Mouse (Mus musculus): Measurements from ENCODE around the gene Abcb4. TPM values are rescaled to one million over a fixed set of nuclear protein-coding genes. Genes with fewer than 3 reads are reported as not detected.

Gene Abcb4
- polyA plus RNA-seq, 2 experiments = 25.1 to 27.1 TPM

DNA sequence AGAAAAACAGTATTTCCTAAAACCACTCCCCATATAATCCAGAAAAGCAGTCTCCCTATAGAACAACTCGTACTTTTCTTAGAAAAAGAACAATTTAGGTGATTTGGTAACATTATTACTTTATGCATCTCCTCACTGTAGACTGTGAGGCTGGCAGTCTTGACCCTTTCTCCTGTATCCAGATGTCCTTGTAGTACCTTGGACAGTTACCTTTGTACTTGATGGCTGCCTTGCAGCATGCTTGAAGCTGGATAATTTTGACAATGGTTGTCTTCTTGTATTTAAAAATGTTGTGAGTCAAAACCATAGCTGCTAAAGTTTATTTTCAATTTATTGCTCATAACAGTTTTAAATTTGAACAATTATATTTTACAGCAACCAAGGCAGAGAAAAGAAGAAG lies 2.7 kb downstream of the Abcb4 start:
- DNase-seq (ENCODE audit: low read depth in 3 of 3, low spot score in 3 of 3) = peak in 1 of 3 experiments; percentile 17
- no peak for TF ChIP-seq CTCF (IDR thresholded peaks at IDR 0.05; ENCODE audit: low read depth)
- TF ChIP-seq EP300 (IDR thresholded peaks at IDR 0.05; ENCODE audit: low read depth) = no peak
- peak overlapping the region; percentile 93 for H3K4me2 ChIP-seq (ENCODE audit: low read depth)

GRCm38 (mm10) chr5:8898246-8898645 lies 4.7 kb downstream of the Abcb4 start:
- Histone ChIP-seq H3K4me3 (ENCODE audit: insufficient read depth in 1 of 2, low read depth in 2 of 2, low read length in 2 of 2) (no peak overlapping the region), H3K4me2 (ENCODE audit: low read depth) (no peak overlapping the region), H3K9me3 (ENCODE audit: control insufficient read depth, low read length) (no peaks in the 10 kb centered on the region), H3K27ac (no peak overlapping the region), H3K27me3 (ENCODE audit: control insufficient read depth, insufficient read depth, low read length) (no peaks in the 10 kb centered on the region), H3K36me3 (replicated peaks; ENCODE audit: control insufficient read depth, insufficient read depth, low read depth) (peaks cover 48% of the 10 kb centered on the region), H3K9ac (replicated peaks) (no peak overlapping the region), H3K4me1 (replicated peaks; ENCODE audit: control insufficient read depth in 2 of 2, insufficient read depth in 2 of 2, low read length in 1 of 2) (peaks cover 11 to 13% of the 10 kb centered on the region in 2 experiments)
- DNase-seq (ENCODE audit: low read depth in 3 of 3, low spot score in 3 of 3) = no peak
- 75% methylated on average over 3 of the region's 3 CpGs for WGBS (ENCODE audit: insufficient replicate concordance)
- TF ChIP-seq EP300 (IDR thresholded peaks at IDR 0.05; ENCODE audit: low read depth) (no peak), CTCF (IDR thresholded peaks at IDR 0.05; ENCODE audit: low read depth) (no peak)
- no peak for ATAC-seq (ENCODE audit: insufficient read depth)

More for the DNA sequence above, 2.7 kb downstream of the Abcb4 start:
- peaks cover 38% of the 10 kb centered on the region for H3K36me3 ChIP-seq (replicated peaks; ENCODE audit: control insufficient read depth, insufficient read depth, low read depth)
- no peaks in the 10 kb centered on the region for H3K9me3 ChIP-seq (ENCODE audit: control insufficient read depth, low read length)
- WGBS (ENCODE audit: insufficient replicate concordance) = 58% methylated on average over 1 of the region's 1 CpGs
- ATAC-seq (ENCODE audit: insufficient read depth) = no peak
- H3K27ac ChIP-seq = no peak overlapping the region; the same call in 1 of the 2 replicates
- peak overlapping the region in 1 of 2 experiments; percentile 70; a peak in 1 of 4 replicates for H3K4me3 ChIP-seq (ENCODE audit: insufficient read depth in 1 of 2, low read depth in 2 of 2, low read length in 2 of 2)
- no peaks in the 10 kb centered on the region for H3K27me3 ChIP-seq (ENCODE audit: control insufficient read depth, insufficient read depth, low read length)
- H3K4me1 ChIP-seq (replicated peaks; ENCODE audit: control insufficient read depth in 2 of 2, insufficient read depth in 2 of 2, low read length in 1 of 2) = peaks cover 20 to 24% of the 10 kb centered on the region in 2 experiments
- no peak overlapping the region for H3K9ac ChIP-seq (replicated peaks)

- peaks cover 63% of the 10 kb centered on the region for H3K36me3 ChIP-seq (replicated peaks; ENCODE audit: control insufficient read depth, insufficient read depth, low read depth)
- H3K4me1 ChIP-seq (replicated peaks; ENCODE audit: control insufficient read depth in 2 of 2, insufficient read depth in 2 of 2, low read length in 1 of 2) = peaks cover 7 to 8% of the 10 kb centered on the region in 2 experiments
- H3K9ac ChIP-seq (replicated peaks) = no peak overlapping the region
- WGBS (ENCODE audit: insufficient replicate concordance) = 69% methylated on average over 1 of the region's 1 CpGs
- ATAC-seq (ENCODE audit: insufficient read depth) (no peak), DNase-seq (ENCODE audit: low read depth in 3 of 3, low spot score in 3 of 3) (no peak)
- no peaks in the 10 kb centered on the region for H3K9me3 ChIP-seq (ENCODE audit: control insufficient read depth, low read length)
- no peak for TF ChIP-seq EP300 (IDR thresholded peaks at IDR 0.05; ENCODE audit: low read depth)
- no peak for TF ChIP-seq CTCF (IDR thresholded peaks at IDR 0.05; ENCODE audit: low read depth)
- no peak overlapping the region for H3K27ac ChIP-seq
- H3K27me3 ChIP-seq (ENCODE audit: control insufficient read depth, insufficient read depth, low read length) = no peaks in the 10 kb centered on the region
- H3K4me3 ChIP-seq (ENCODE audit: insufficient read depth in 1 of 2, low read depth in 2 of 2, low read length in 2 of 2) = no peak overlapping the region
- H3K4me2 ChIP-seq (ENCODE audit: low read depth) = no peak overlapping the region
These were observed 7.5 kb downstream of the Abcb4 start for GRCm38 (mm10) chr5:8901001-8901400.

DNA sequence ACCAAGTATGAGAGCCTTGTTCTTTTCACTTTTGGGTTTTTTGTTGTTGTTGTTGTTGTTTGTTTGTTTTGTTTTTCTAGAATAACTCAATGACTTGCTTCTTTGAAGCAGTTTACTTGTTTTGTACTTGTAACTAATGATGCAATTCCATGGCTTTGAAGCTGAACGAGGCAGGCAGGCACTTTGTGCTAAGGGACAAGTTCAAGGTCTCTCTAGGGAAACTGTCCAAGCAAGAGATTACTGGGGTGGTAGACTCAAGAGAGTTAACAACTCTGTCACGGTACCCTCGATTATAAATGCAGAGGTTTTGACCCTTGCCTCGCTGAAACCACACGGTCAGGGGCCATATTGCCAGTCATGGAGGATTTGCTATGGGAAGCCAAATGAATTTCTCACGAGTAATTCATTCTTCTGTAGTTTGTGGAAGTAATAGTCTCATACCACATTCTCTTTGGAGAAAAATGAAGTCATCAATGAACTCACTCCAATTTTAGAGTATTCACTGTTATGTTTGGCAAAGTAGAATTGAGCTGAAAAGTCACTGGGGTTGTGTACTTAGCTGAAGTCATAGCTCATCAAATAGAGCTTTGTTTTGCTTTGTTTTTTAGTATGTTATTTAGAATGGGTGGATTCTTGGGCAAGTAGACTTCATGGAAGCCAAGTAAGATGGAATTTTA lies 8.8 kb downstream of the Abcb4 start:
- no peaks in the 10 kb centered on the region for H3K9me3 ChIP-seq (ENCODE audit: control insufficient read depth, low read length)
- peaks cover 62% of the 10 kb centered on the region for H3K36me3 ChIP-seq (replicated peaks; ENCODE audit: control insufficient read depth, insufficient read depth, low read depth)
- DNase-seq (ENCODE audit: low read depth in 3 of 3, low spot score in 3 of 3) (no peak), ATAC-seq (ENCODE audit: insufficient read depth) (no peak)
- 74% methylated on average over 6 of the region's 6 CpGs for WGBS (ENCODE audit: insufficient replicate concordance)
- H3K27me3 ChIP-seq (ENCODE audit: control insufficient read depth, insufficient read depth, low read length) = no peaks in the 10 kb centered on the region
- H3K27ac ChIP-seq = no peak overlapping the region
- H3K4me2 ChIP-seq (ENCODE audit: low read depth) = no peak overlapping the region
- no peak for TF ChIP-seq EP300 (IDR thresholded peaks at IDR 0.05; ENCODE audit: low read depth)
- TF ChIP-seq CTCF (IDR thresholded peaks at IDR 0.05; ENCODE audit: low read depth) = no peak
- H3K9ac ChIP-seq (replicated peaks) = no peak overlapping the region
- no peak overlapping the region for H3K4me3 ChIP-seq (ENCODE audit: insufficient read depth in 1 of 2, low read depth in 2 of 2, low read length in 2 of 2)
- peaks cover 0 to 2% of the 10 kb centered on the region in 2 experiments; a peak in 1 of 4 replicates for H3K4me1 ChIP-seq (replicated peaks; ENCODE audit: control insufficient read depth in 2 of 2, insufficient read depth in 2 of 2, low read length in 1 of 2)

DNA sequence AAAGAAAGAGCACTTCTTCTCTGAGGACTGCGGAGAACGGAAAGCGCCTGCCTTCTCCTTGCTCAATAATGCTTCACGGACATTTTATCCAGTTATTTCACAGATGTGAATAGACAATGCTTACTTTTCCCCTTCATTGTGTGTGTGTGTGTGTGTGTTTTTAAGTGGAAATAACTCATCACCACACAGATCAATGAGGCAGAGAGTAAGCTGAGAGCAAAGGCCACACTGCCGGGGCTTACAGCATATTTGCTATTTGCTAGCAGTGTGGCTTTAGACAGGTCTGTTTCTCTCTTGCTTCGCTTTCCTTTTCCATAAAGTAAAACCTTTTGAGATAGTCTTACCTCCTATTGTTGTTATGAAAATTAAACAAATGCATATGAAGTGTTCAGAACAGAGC lies 11.0 kb downstream of the Abcb4 start:
- WGBS (ENCODE audit: insufficient replicate concordance) = 81% methylated on average over 6 of the region's 6 CpGs
- peak; percentile 37; the same call in 1 of the 2 replicates for ATAC-seq (ENCODE audit: insufficient read depth)
- H3K36me3 ChIP-seq (replicated peaks; ENCODE audit: control insufficient read depth, insufficient read depth, low read depth) = peaks cover 60% of the 10 kb centered on the region
- no peak overlapping the region for H3K9ac ChIP-seq (replicated peaks)
- DNase-seq (ENCODE audit: low read depth in 3 of 3, low spot score in 3 of 3) = no peak
- H3K4me3 ChIP-seq (ENCODE audit: insufficient read depth in 1 of 2, low read depth in 2 of 2, low read length in 2 of 2) = no peak overlapping the region
- H3K4me1 ChIP-seq (replicated peaks; ENCODE audit: control insufficient read depth in 2 of 2, insufficient read depth in 2 of 2, low read length in 1 of 2) = 0 out of 4 replicates have a peak, but pooled peaks cover 0 to 2% of the 10 kb centered on the region in 2 experiments
- no peak overlapping the region for H3K4me2 ChIP-seq (ENCODE audit: low read depth)
- no peak overlapping the region for H3K27ac ChIP-seq
- no peak for TF ChIP-seq CTCF (IDR thresholded peaks at IDR 0.05; ENCODE audit: low read depth)
- no peak for TF ChIP-seq EP300 (IDR thresholded peaks at IDR 0.05; ENCODE audit: low read depth)
- no peaks in the 10 kb centered on the region for H3K27me3 ChIP-seq (ENCODE audit: control insufficient read depth, insufficient read depth, low read length)
- no peaks in the 10 kb centered on the region for H3K9me3 ChIP-seq (ENCODE audit: control insufficient read depth, low read length)
